Mouse (Mus musculus) adrenal gland (tissue): ENCODE measurements around the gene Nmur1.

Experiments
- intact Hi-C: fragments of 180-260 bp; cut with DNase I; formaldehyde crosslinking; loops from one replicate; pipeline ENCODE4 v1.15.1; 2025
- long read RNA-seq, 2 experiments: library from polyadenylated mRNA; unstranded; transcript quantifications; one replicate each; pipeline ENCODE4 v2.0.0; 2020; ENCODE audit warnings: borderline replicate concordance in 1 of 2; ENCODE audit not compliant: insufficient replicate concordance in 1 of 2

The Nmur1 gene
- long read RNA-seq, experiment 1, result 0 reads
- long read RNA-seq, experiment 2, result 0 reads

DNA sequence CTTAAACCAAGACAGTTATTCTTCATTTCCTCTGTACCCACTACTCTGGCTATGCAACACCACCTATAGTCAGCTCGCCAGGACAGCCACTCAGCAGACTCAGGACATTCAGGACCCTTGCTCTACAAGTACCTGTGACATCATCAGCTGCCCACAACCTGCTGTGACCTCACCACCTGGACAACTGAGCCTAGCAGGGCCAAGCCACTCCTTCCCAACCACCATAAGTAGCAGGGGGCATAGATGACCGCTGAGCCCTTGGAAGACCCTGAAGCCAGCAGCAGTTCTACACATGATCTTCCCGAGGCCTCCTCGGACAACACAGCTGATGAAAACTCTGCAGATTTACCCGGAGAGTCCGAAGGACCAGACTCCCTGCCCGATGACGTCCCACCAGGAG is at the start of gene Nmur1, which contains the start of gene Tex44:
TSS of gene Nmur1 (minus strand) at position 101 of the 400 bp plus-strand sequence.
TSS of gene Tex44 (plus strand) at position 202 of the 400 bp plus-strand sequence.
- intact Hi-C loops, result loop anchor here (10.0 kb wide), 1 partner anchor 51 kb away; no protein-coding TSS in a partner anchor

DNA sequence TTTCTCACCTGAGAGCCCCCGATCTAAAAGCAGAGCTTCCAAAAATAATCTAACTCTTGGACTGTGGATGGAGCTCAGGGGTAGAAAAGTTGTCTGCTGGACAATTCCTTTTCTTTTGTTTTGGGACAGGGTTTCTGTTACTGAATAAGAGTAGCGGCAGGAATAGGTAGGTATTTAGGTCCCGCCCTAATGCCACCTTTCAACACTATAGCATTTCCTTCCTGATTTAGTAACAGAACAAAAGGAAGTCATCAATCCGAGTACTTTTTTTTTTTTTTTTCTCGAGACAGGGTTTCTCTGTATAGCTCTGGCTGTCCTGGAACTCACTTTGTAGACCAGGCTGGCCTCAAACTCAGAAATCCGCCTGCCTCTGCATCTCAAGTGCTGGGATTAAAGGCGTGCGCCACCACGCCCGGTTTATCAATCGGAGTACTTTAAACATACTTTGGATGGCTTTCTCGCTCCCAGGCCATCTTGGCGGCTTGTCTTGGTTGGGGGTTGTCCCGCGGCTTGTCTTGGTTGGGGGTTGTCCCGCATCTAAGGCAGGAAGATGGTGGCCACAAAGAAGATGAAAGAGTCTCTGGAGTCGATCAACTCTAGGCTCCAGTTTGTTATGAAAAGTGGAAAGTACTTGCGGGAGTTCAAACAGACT is 47.2 kb upstream of the Nmur1 start:
- intact Hi-C loops, result no loop called here

DNA sequence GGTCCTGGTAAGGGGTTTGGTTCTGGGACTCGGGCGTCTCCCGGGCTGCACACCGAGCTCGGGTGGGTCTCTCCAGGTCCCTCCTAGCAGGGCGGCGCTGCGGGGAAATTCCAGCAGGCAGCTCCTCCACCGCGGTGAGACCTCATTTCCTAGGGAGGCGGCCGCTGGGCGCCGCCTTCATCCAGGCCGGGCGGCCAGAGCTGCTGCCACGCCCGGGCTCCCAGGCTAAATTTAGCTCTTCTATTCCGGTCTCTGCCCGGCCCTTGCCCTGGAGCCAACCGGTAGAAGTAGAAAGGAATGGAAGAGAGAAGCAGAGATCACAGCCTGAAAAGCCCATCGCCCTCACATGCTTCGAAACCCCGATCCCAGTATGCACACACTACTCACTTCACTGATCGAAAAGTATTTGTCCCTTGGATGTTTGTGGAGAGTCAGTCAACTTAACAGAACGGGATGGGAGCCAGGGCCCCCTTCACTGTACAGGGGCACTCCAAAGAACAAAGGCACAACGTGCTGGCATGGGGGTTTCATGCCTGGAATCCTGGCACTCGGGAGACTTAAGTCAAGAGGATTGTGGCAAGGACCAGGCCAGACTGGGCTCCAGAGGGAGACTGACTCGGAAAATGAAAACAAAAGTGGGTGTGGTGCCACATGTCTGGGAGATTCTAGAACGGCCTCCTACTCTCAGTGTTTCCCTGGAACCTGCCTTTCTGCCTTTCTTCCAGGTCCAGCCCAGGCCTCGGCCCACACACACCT is 46.3 kb upstream of the Nmur1 start:
- intact Hi-C loops, result no loop called here

- intact Hi-C loops, result loop anchor here (2.0 kb wide), 1 partner anchor 29 kb away; no protein-coding TSS in a partner anchor
These were observed 45.5 kb upstream of the Nmur1 start for GRCm38 (mm10) chr1:86471504-86471961.

- intact Hi-C loops, result loop anchor here (2.0 kb wide), 1 partner anchor 28 kb away; no protein-coding TSS in a partner anchor
These were observed 44.6 kb upstream of the Nmur1 start for GRCm38 (mm10) chr1:86470519-86471181.

- intact Hi-C loops, result loop anchor here (2.0 kb wide), 1 partner anchor 27 kb away; no protein-coding TSS in a partner anchor
These were observed 43.8 kb upstream of the Nmur1 start for GRCm38 (mm10) chr1:86469876-86470275.

- intact Hi-C loops, result no loop called here
These were observed 41.4 kb upstream of the Nmur1 start for GRCm38 (mm10) chr1:86467416-86467815.

GRCm38 (mm10) chr1:86464875-86465224 is 38.8 kb upstream of the Nmur1 start:
- intact Hi-C loops, result no loop called here

DNA sequence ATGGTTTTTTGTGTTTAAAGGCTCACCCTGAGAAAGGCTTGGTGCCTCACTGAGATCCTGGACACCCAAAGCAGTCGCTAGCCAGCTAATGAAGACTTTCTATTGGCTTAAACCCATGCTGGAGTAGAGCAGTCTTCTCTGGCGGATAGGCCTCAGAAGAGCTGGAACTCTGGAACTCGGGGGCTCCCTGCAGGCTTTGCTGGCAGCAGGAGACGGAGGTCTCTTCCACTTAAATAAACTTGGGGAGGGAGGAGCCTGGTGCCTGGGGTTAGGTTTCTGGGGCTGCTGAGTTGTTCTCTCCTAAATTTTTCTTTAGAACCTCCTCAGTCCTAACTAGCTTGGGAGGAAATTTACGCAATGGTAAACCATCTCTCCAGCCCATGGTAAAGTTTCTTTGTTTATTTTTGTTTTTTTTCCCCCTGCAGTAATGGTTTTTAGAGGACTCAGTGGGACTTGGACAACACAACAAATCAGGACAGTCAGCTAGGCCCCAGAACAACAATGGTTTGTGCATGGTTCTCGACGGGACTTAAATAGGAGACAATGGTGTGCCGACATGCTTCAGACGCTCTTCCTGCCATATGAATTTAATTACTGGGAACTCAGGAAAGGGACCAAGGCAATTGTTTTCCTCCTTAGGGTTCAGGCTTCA is 38.3 kb upstream of the Nmur1 start:
- intact Hi-C loops, result no loop called here

DNA sequence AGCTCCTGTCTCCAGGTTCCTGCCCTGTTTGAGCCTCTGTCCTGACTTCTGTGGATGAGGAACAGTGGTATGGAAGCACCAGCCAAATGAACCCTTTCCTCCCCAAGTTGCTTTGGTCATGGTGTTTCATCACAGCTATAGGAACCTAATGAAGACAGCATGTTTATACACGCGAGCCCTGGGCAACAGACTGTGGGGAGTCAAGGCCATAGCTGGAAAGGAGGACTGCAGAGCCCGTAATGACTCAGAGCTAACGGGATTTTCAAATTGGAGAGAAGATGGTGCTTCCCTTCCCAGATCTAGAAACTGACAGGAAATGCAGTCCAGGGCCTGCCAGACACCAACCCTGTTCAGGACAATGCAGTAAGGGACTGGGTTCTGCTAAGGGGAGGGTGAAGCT is 33.3 kb upstream of the Nmur1 start:
- intact Hi-C loops, result no loop called here

- intact Hi-C loops, result no loop called here
These were observed 31.0 kb upstream of the Nmur1 start for GRCm38 (mm10) chr1:86456892-86457581.

- intact Hi-C loops, result no loop called here
These were observed 26.7 kb upstream of the Nmur1 start for GRCm38 (mm10) chr1:86452713-86453112.

GRCm38 (mm10) chr1:86449966-86450365 is 23.9 kb upstream of the Nmur1 start:
- intact Hi-C loops, result no loop called here

- intact Hi-C loops, result no loop called here
These were observed 22.2 kb upstream of the Nmur1 start for GRCm38 (mm10) chr1:86448272-86448671.

DNA sequence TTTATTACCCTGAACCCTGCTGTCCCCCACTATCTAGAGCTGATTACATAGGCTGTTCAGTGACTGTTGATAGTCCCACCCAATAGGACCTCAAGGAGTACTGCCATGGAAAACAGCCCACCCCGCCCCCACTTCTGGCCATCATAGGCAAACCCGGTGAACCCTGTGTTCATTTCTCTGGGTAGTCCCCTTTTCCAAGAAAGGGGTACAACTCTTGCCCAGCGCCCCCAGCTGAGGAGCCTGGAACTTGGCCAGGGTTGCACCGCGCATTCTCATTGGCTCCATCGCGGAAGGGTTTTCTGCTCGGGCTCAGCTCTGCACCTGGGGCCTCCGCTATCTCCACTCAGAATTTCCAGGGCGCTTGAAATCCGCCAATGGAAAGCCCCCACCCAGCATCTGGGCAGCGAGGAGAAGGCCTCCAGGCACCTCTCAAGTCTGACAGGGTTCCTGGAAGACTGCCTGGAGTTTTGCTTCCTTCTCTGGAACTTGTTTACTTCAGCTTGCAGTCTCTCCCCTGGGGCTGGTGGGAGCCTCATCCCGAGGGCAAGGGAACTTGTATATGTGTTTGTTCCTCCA is 21.7 kb upstream of the Nmur1 start:
- intact Hi-C loops, result no loop called here

DNA sequence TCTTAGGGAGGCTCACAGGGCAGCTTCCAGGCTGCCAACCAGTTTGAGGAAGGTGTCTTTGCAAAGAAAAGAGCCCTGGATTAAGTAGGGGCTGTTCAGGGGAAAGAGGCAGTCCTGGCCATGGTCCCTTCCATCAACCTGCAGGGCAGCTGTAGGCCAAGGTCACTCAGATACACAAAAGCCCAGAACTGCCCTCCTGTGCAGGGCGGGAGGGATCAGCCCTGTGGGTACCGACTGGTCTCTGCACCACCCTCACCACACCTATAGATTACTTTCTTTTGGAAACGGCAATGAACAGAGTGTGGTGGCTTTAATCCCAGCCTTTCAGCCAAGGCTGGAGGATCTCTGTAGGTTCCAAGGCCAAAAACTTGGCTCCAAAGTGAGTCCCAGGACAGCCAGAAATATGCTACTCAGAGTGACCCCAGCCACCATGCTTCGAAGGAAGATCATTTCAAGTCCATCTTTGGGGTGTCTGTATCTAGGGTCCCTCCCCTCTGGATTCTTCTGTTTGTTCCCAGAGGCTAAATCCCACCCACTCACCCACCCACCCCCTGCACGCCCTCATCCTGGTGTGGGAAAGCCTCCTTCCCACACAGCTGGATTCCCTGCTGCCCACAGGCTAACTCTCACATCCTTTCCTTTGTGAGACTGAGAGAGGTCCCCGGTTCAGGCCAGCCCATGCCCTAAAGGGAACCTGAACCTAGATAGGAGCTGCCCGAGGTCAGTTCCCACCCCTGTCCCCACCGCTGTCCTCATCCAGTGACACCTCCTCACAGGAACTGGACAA is 17.6 kb upstream of the Nmur1 start:
- intact Hi-C loops, result loop anchor here (2.0 kb wide), 1 partner anchor 27 kb away; no protein-coding TSS in a partner anchor

- intact Hi-C loops, result loop anchor here (2.0 kb wide), 1 partner anchor 28 kb away; no protein-coding TSS in a partner anchor
These were observed 16.8 kb upstream of the Nmur1 start for GRCm38 (mm10) chr1:86442832-86443231.

- intact Hi-C loops, result loop anchor here (2.0 kb wide), 2 partner anchors 29 to 57 kb away; no protein-coding TSS in a partner anchor
These were observed 16.2 kb upstream of the Nmur1 start for GRCm38 (mm10) chr1:86441980-86442831.

GRCm38 (mm10) chr1:86441724-86441979 is 15.6 kb upstream of the Nmur1 start:
- intact Hi-C loops, result loop anchor here (2.0 kb wide), 1 partner anchor 57 kb away; no protein-coding TSS in a partner anchor
